Mouse (Mus musculus) neural tube, embryonic 11.5 days (tissue): Measurements from ENCODE around the gene Evpl. TPM values are rescaled to one million over a fixed set of nuclear protein-coding genes. Genes with fewer than 3 reads are reported as not detected.

Experiments used
- ATAC-seq: fragments of 200-750 bp; cut with Nextera tagmentation; 2 replicates; pipeline ENCODE4 v1.8.0; 2017; ENCODE audit warnings: moderate number of reproducible peaks, mild to moderate bottlenecking, moderate TSS enrichment, moderate library complexity; ENCODE audit not compliant: insufficient read depth, low FRiP score, low TSS enrichment
- DNase-seq: peaks from one replicate; pipeline ENCODE4 v3.0.0-alpha.2; 2015; ENCODE audit warnings: low spot score
- H3K27ac ChIP-seq: fragments of 300-500 bp; sonication (generic); 2 replicates; pipeline ENCODE4 v1.5.1; 2014; ENCODE audit warnings: low read depth, mild to moderate bottlenecking, low read length
- H3K27me3 ChIP-seq: fragments of 300-500 bp; sonication (generic); 2 replicates; pipeline ENCODE4 v1.6.1; 2014; ENCODE audit warnings: mild to moderate bottlenecking, low read length, mixed read lengths; ENCODE audit not compliant: control insufficient read depth, insufficient read depth
- H3K36me3 ChIP-seq: fragments of 300-500 bp; sonication (generic); 2 replicates; pipeline ENCODE4 v1.6.1; 2014; ENCODE audit warnings: mild to moderate bottlenecking, low read length, moderate library complexity, mixed read lengths; ENCODE audit not compliant: control insufficient read depth, insufficient read depth
- H3K4me1 ChIP-seq: fragments of 300-500 bp; sonication (generic); 2 replicates; pipeline ENCODE4 v1.6.1; 2014; ENCODE audit warnings: low read length, mixed read lengths; ENCODE audit not compliant: control insufficient read depth, insufficient read depth
- H3K4me2 ChIP-seq: fragments of 300-500 bp; sonication (generic); 2 replicates; pipeline ENCODE4 v1.6.1; 2014; ENCODE audit warnings: low read depth, mild to moderate bottlenecking, moderate library complexity
- H3K4me3 ChIP-seq: fragments of 300-500 bp; sonication (generic); 2 replicates; pipeline ENCODE4 v1.5.1; 2014; ENCODE audit warnings: low read depth, low read length
- H3K9ac ChIP-seq: fragments of 300-500 bp; sonication (generic); 2 replicates; pipeline ENCODE4 v1.6.1; 2014; ENCODE audit warnings: mild to moderate bottlenecking, low read length
- H3K9me3 ChIP-seq: fragments of 300-500 bp; sonication (generic); 2 replicates; pipeline ENCODE4 v1.6.1; 2016; ENCODE audit warnings: low read length; ENCODE audit not compliant: control insufficient read depth
- WGBS: fragments of 180-500 bp; shearing (Covaris S2); extraction: QIAGEN DNeasy Blood & Tissue Kit; methylation state at CpG from one replicate; pipeline ENCODE4 v1.1.7; 2014; 5-methylcytosine and 5-hydroxymethylcytosine counted together
- polyA plus RNA-seq: library from polyadenylated mRNA; unstranded; fragments of >200 nt; fragmentation: Nextera tagmentation; extraction: Ambion mirVana; gene quantifications from 2 replicates; pipeline ENCODE4 v1.2.1, GENCODE M21; 2014

The Evpl gene
- polyA plus RNA-seq, 1 experiment from 2014 or later: 0.90 TPM

DNA sequence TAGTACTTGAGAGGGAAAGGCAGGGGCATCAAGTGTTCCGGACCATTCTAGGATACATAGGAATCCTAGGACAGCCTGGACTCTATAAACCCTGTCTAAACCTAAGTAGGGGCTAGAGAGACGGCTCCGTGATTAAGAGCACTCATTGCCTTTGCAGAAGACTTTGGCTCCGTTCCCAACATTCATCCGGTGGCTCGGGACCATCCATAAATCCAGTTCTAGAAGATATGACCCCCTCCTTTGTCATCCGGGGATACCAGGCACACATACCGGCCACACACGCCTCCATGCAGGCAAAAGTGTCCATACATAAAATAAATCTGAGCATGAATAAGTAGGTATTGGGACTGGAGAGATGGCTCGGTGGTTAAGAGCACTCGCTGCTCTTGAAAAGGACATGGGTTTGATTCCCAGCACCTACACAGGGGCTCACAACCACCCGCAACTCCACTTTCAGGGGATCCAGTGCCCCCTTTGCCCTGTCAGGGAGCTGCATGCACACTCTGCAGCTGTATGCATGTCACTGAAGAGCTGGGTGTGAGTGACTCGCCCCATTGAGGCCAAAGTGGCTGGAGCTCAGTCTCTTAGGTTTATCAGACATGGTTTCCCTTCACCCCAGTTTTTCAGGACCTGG lies 23.9 kb downstream of the Evpl start:
- no peak for ATAC-seq
- WGBS: 92% methylated on average over 13 of the region's 13 CpGs
- Histone ChIP-seq H3K9ac (no peak overlapping the region), H3K27me3 (no peaks in the 10 kb centered on the region), H3K27ac (no peak overlapping the region), H3K4me2 (no peak overlapping the region), H3K36me3 (no peaks in the 10 kb centered on the region), H3K4me1 (no peaks in the 10 kb centered on the region; the same call in 1 of the 2 replicates), H3K9me3 (no peaks in the 10 kb centered on the region), H3K4me3 (no peak overlapping the region)
- DNase-seq: no peak

DNA sequence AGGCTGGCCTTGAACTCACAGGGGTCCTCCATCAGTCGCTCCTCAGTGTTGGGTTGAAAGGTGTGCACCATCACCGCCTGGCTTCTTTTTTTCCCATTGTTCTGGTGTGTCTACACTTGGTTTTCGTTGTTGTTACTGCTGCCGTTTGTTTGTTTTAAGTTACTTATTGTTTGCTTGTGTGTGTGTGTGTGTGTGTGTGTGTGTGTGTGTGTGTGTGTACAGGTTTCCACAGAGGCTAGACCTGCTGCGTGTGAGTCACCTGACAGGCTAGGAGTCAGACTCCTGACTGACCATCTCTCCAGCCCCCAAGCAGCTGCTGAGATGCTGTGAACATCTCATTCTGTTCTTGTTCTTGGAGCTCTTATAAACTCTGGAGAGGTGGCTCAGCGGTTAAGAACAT lies 25.0 kb downstream of the Evpl start:
- no peak overlapping the region for H3K27ac ChIP-seq
- no peaks in the 10 kb centered on the region for H3K4me1 ChIP-seq
- no peak for DNase-seq
- H3K27me3 ChIP-seq: no peaks in the 10 kb centered on the region
- H3K9me3 ChIP-seq: no peaks in the 10 kb centered on the region
- H3K9ac ChIP-seq: no peak overlapping the region
- 86% methylated on average over 6 of the region's 6 CpGs for WGBS
- no peak for ATAC-seq
- no peak overlapping the region for H3K4me2 ChIP-seq
- no peaks in the 10 kb centered on the region for H3K36me3 ChIP-seq
- no peak overlapping the region for H3K4me3 ChIP-seq

DNA sequence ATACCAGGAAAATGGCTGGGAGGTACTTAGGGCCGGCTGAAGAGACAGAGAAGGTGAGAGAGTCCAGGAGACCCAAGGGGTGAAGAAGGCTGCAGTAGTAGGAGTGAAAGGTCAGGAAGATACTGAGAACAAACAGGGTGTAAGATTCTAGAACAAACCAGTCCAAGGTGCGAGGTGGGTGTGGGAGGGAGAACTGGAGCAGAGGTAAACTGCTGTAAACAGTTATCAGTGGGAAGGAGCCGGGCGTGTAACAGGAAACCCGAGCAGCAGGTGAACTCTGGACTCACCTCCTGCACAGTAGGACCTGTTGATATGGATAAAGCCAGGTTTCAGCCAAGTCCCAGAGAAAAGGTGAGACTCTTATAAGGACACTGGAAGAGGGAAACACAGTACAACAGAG lies 27.2 kb downstream of the Evpl start:
- Histone ChIP-seq H3K4me2 (no peak overlapping the region), H3K4me1 (no peaks in the 10 kb centered on the region), H3K9ac (no peak overlapping the region), H3K9me3 (no peaks in the 10 kb centered on the region), H3K36me3 (no peaks in the 10 kb centered on the region), H3K4me3 (no peak overlapping the region), H3K27ac (no peak overlapping the region), H3K27me3 (no peaks in the 10 kb centered on the region)
- 59% methylated on average over 5 of the region's 5 CpGs for WGBS
- DNase-seq: no peak
- ATAC-seq: no peak

DNA sequence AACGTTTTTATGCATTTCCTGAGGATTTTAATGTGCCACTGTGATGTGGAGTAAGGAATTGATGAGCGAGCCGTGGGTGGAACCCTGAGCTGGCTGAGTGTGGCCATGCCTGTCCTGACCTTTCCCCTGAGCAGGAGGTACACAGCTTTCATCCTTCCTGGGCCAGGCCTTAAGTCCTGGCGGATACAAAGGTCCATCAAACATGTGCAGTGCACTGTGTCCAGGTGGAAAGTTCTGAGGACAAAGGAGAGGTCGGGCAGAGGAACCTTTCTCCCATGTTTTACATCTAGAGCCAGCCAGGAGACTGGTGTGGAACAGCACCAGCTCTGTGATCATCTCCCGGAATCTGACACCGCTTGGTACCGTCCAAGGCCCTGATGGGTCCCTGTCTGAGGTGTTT lies 28.6 kb downstream of the Evpl start:
- H3K9me3 ChIP-seq: no peaks in the 10 kb centered on the region
- H3K4me1 ChIP-seq: no peaks in the 10 kb centered on the region
- H3K27me3 ChIP-seq: no peaks in the 10 kb centered on the region
- no peak overlapping the region for H3K4me3 ChIP-seq
- no peak overlapping the region for H3K9ac ChIP-seq
- DNase-seq: no peak
- no peak overlapping the region for H3K27ac ChIP-seq
- 79% methylated on average over 8 of the region's 8 CpGs for WGBS
- H3K4me2 ChIP-seq: no peak overlapping the region
- H3K36me3 ChIP-seq: no peaks in the 10 kb centered on the region
- ATAC-seq: no peak

DNA sequence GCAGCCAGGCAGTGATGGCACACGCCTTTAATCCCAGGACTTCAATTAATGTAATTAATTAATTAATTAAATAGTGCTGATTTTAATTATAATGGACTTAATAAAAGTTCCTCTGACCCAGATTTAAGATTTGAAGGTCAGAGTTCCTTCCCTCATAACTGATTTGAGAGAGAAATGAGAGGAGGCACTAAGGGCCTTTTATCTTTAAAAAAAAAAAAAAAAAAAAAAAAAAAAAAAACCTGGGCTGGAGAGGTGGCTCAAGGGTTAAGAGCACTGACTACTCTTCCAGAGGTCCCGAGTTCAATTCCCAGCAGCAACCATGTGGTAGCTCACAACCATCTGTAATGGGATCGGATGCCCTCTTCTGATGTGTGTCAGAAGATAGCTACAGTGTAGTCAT lies 29.2 kb downstream of the Evpl start:
- no peaks in the 10 kb centered on the region for H3K9me3 ChIP-seq
- H3K4me2 ChIP-seq: no peak overlapping the region
- H3K36me3 ChIP-seq: no peaks in the 10 kb centered on the region
- no peaks in the 10 kb centered on the region for H3K4me1 ChIP-seq
- no peak for ATAC-seq
- no peaks in the 10 kb centered on the region for H3K27me3 ChIP-seq
- no peak for DNase-seq
- no peak overlapping the region for H3K9ac ChIP-seq
- no peak overlapping the region for H3K27ac ChIP-seq
- no peak overlapping the region for H3K4me3 ChIP-seq
- 80% methylated on average over 3 of the region's 3 CpGs for WGBS

DNA sequence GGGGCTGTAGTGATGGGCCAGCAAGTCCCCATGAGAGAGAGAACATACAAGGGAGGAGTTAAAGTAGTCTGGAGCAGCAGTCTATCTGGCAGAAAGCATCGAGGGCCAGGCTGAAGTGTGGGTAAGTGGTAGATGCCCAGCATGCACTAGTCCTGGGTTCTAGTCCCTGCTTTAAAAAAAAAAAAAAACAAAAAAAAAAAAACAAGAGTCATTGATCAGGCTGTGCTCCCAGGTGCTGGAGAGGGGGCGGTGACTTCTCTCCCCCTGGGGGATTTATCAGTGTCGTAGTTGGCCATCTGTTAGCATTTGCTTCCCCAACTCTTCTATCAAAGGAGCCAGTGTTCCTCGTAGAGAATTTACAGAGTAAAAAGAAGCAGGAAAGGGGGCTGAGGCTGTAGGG lies 31.2 kb downstream of the Evpl start:
- no peak overlapping the region for H3K27ac ChIP-seq
- DNase-seq (no peak), ATAC-seq (no peak)
- H3K9me3 ChIP-seq: no peaks in the 10 kb centered on the region
- no peaks in the 10 kb centered on the region for H3K36me3 ChIP-seq
- H3K27me3 ChIP-seq: no peaks in the 10 kb centered on the region
- H3K4me1 ChIP-seq: no peaks in the 10 kb centered on the region
- 66% methylated on average over 4 of the region's 4 CpGs for WGBS
- H3K4me3 ChIP-seq: no peak overlapping the region
- H3K4me2 ChIP-seq: no peak overlapping the region
- no peak overlapping the region for H3K9ac ChIP-seq

DNA sequence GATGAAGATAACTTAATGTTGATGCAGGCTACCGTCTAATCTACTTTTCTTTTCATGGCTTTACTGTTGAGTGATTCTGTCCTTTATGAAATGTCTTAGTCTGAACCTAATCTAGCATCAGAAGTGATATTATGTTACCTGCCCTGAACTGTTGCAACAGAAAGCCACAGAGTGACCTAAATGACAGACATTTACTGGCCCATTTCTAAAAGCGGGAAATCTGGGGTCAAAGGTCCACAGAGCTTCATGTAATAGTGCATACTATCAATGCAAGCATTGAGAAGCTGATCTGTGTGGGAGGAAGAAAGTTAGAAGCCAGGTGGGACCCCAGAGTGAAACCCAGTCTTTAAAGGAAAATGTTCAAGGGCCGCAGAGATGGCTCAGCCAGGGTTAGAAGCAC lies 34.7 kb downstream of the Evpl start:
- no peaks in the 10 kb centered on the region for H3K4me1 ChIP-seq
- H3K9me3 ChIP-seq: no peaks in the 10 kb centered on the region
- H3K27ac ChIP-seq: no peak overlapping the region
- H3K9ac ChIP-seq: no peak overlapping the region
- no peaks in the 10 kb centered on the region for H3K36me3 ChIP-seq
- no peak overlapping the region for H3K4me2 ChIP-seq
- H3K4me3 ChIP-seq: no peak overlapping the region
- ATAC-seq: no peak
- H3K27me3 ChIP-seq: no peaks in the 10 kb centered on the region
- no peak for DNase-seq
- 95% methylated on average over 3 of the region's 3 CpGs for WGBS

DNA sequence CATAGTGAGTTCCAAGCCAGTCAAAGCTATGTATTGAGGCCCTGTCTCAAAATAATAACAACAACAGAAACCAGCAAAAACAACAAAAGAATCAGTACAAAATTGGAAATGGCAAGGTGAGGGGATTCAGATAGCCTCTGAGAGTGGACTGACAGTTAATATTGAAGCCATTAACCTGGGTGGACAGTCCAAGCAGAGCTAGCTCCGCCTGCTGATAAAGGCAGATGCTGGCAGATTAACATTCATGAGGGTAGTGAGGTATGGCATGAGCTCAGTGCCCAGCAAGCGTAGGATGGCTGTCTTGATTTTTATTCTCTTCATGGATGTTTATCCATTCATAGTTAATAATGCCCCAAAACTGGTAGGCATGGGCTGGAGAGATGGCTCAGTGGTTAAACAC lies 36.7 kb downstream of the Evpl start:
- no peak overlapping the region for H3K4me3 ChIP-seq
- 93% methylated on average over 2 of the region's 2 CpGs for WGBS
- H3K4me1 ChIP-seq: no peaks in the 10 kb centered on the region
- H3K36me3 ChIP-seq: no peaks in the 10 kb centered on the region
- H3K27me3 ChIP-seq: no peaks in the 10 kb centered on the region
- no peaks in the 10 kb centered on the region for H3K9me3 ChIP-seq
- no peak overlapping the region for H3K27ac ChIP-seq
- H3K9ac ChIP-seq: no peak overlapping the region
- H3K4me2 ChIP-seq: no peak overlapping the region
- no peak for ATAC-seq
- no peak for DNase-seq

DNA sequence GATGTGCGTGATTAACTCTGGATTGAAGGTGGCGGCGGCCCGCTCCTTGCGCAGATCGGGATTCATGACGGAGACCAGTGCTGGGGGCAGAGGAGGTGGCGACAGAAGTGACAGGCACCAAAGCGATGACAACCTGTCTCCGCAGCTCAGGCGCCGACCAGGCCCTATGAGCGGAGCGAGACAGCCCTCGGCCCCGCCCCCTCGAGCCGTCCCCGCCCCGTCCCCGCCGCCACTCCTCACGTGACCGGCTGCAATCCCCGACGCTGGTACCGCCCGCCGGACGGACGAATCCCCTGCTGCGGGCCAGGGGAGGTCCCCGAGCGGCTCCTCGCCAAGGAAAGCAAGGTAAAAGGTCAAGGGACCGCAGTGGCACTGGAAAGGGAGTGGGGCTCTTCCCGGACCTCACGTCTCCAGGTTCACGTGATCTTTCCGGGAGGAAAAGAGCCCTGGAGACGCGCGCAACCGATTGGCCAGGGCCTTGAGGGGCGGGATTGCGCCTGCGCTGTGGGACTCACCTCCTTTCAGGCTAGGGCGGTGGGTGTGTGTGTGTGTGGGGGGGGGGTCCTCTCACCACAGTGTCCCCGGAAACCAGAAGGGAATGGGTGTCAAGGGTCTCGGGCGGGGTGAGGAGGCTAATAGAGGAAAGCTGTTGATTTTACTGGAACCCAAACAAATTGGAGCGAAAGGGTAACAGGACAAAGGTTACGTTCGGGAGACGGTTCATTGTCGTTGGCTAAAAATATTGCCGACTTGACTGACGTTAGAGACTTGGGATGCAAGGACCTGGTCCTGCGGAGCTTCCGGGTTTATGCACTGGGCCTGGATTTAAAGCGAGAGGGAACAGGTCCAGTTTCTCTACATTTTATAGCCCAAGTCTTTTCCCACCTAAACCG lies 39.0 kb downstream of the Evpl start, which contains the start of the genes Ten1 and Acox1:
Gene Ten1, plus strand, starts transcription at position 217 of the 893 bp plus-strand sequence.
Gene Acox1, minus strand, starts transcription at position 407 of the 893 bp plus-strand sequence.
- Histone ChIP-seq H3K4me1 (no peaks in the 10 kb centered on the region), H3K36me3 (no peaks in the 10 kb centered on the region)

More for the DNA sequence above, 39.0 kb downstream of the Evpl start, which contains the start of the genes Ten1 and Acox1:
- no peaks in the 10 kb centered on the region for H3K27me3 ChIP-seq
- WGBS: under 1% methylated on average over 62 of the region's 62 CpGs
- H3K9ac ChIP-seq: peak within 1 kb of the TSS; percentile 75
- H3K9me3 ChIP-seq: no peaks in the 10 kb centered on the region
- peak within 1 kb of the TSS; percentile 89 for H3K27ac ChIP-seq
- peak within 1 kb of the TSS; percentile 69 for H3K4me2 ChIP-seq
- DNase-seq: peak; percentile 98
- ATAC-seq: peak; percentile 99
- peak within 1 kb of the TSS; percentile 63 for H3K4me3 ChIP-seq
